Mouse (Mus musculus) bone marrow, adult 2 months (tissue): ENCODE results near the gene Hdgfl2. TPM values are rescaled to one million over a fixed set of nuclear protein-coding genes. Genes with fewer than 3 reads are reported as not detected.

Experiments
- H3K27ac ChIP-seq: fragments of 200-500 bp; 2 replicates; pipeline ENCODE4 v1.5.1; 2012; ENCODE audit warnings: low read depth, mild to moderate bottlenecking, control low read depth, inconsistent platforms, low read length; ENCODE audit not compliant: control insufficient read depth, poor library complexity, insufficient read depth
- H3K4me1 ChIP-seq: fragments of 200-500 bp; 2 replicates; pipeline ENCODE4 v1.6.1; 2011; ENCODE audit warnings: low read length; ENCODE audit not compliant: control insufficient read depth, insufficient read depth
- H3K4me3 ChIP-seq: fragments of 200-500 bp; replicated peaks from 2 replicates; pipeline ENCODE3; 2011; ENCODE audit warnings: mild to moderate bottlenecking, low read depth, low read length, control low read depth; ENCODE audit not compliant: control insufficient read depth
- CTCF ChIP-seq: fragments of 200-500 bp; IDR thresholded peaks from 2 replicates; pipeline ENCODE4 v1.5.1; 2011; ENCODE audit warnings: low read length, control low read depth; ENCODE audit not compliant: control insufficient read depth, insufficient read depth
- POLR2A ChIP-seq: fragments of 200-500 bp; IDR thresholded peaks from 2 replicates; pipeline ENCODE4 v1.6.1; 2011; ENCODE audit warnings: low read depth, mild to moderate bottlenecking, control low read depth, low read length, borderline replicate concordance; ENCODE audit not compliant: control insufficient read depth
- WGBS: fragments of 180-500 bp; shearing (Covaris S2); methylation state at CpG from one replicate; pipeline ENCODE4 v1.1.7; 2018; 5-methylcytosine and 5-hydroxymethylcytosine counted together
- polyA plus RNA-seq: library from polyadenylated mRNA; stranded (reverse); fragments of >200 nt; gene quantifications from 2 replicates; pipeline ENCODE4 v1.2.4, GENCODE M21; 2011; ENCODE audit warnings: low replicate concordance; ENCODE audit not compliant: missing spikeins, insufficient read depth, insufficient read length

The Hdgfl2 gene
- polyA plus RNA-seq, 1 experiment, result 145 TPM

DNA sequence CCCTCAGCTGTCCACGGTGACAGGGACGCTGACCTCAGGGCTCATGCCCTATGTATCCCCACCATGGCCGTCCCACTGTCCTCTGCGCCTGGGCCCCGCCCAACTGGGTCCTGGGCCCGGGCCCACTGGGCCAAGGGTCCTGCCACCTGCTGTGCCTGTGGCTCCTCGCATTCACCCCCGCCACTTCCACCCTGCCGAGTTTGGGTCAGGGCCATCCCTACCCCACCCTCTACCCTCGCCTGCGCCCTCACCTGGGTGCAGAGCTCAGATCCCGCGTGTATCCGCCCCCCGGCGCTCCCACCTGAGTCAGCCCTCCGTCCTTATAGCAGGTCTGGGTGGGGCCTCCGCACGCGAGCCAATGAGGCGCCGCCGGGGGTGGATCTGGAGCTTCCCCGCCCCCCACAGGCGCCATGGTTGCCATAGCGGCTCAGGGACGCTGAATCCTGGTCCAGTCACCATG is 37.8 kb downstream of the Hdgfl2 start, which contains the start of gene Plin5:
Gene Plin5 (minus strand): TSS at position 346 of the 460 bp plus-strand sequence.
- H3K27ac ChIP-seq, result no peak within 1 kb of the TSS
- no peak for TF ChIP-seq POLR2A
- no peak for TF ChIP-seq CTCF
- H3K4me3 ChIP-seq, result no peak within 1 kb of the TSS
- WGBS, result 4% methylated on average over 27 of the region's 27 CpGs
- H3K4me1 ChIP-seq, result peaks cover 1% of the 10 kb centered on the region; the same call in 1 of the 2 replicates

DNA sequence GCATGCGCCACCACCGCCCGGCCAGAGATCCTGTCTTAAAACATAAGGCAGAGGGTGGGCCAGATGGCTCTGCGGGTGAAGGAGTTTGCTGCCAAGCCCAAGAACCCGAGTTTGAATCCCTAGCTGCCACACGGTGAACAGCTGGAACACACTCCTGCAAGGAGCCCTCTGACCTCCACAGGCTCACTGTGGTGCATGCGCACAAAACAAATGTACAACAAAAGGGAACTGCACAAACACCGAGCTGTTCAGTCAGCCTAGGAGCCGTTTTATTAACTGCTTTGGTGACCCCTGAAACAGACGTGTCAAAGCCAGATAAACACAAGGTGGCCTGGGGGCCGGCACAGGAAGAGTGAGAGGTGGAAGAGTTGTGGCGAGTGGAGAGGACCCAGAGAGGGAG is 40.0 kb downstream of the Hdgfl2 start:
- peaks cover 1% of the 10 kb centered on the region; the same call in 1 of the 2 replicates for H3K4me1 ChIP-seq
- WGBS, result 32% methylated on average over 12 of the region's 12 CpGs
- peak overlapping the region; percentile 68 for H3K4me3 ChIP-seq
- no peak for TF ChIP-seq CTCF
- TF ChIP-seq POLR2A, result no peak
- H3K27ac ChIP-seq, result no peak overlapping the region

DNA sequence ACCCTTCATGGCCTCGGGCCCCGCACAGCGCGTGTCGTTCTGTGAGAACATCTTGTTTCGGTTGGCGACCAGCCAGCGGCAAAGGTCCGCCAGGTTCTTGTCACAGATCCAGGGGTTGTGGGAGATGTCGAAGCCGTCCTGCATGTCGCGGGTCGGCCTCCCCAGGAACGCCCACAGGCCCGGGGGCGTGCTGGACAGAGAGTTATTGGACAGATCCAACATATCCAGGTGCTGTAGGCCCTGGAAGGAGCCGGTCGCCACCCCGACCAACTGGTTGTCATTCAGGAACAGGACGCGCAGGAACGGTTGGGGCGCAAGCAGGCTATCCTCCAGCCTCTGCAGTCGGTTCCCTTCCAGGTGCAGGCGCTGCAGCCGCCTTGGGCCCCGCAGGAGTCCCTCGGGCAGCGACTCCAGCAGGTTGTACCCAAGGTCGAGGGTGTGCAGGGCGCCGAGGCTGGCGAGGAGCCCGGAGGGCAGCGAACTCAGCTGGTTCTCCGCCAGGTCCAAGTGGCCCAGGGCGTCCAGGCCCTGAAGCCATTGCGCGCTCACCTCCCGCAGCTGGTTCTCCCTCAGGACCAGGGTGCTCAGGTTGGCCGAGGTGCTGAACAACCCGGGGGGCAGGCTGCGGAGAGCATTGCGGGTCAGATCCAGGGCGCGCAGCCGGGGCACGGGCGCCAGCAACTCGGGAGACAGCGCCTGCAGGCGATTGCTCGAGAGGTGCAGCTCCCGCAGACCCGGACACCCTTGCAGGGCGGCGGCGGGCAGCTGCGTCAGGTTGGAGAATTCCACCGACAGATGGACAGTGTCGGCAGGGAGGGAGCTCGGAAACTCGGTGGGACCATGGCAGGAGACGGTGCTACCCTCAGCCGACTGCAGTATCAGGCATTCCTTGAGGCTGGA is 40.8 kb downstream of the Hdgfl2 start:
- peaks cover 1% of the 10 kb centered on the region; the same call in 1 of the 2 replicates for H3K4me1 ChIP-seq
- TF ChIP-seq CTCF, result no peak
- TF ChIP-seq POLR2A, result no peak; the same call in 1 of the 2 replicates
- peak overlapping the region; percentile 40 for H3K27ac ChIP-seq
- WGBS, result 4% methylated on average over 66 of the region's 66 CpGs
- peak overlapping the region; percentile 68 for H3K4me3 ChIP-seq

DNA sequence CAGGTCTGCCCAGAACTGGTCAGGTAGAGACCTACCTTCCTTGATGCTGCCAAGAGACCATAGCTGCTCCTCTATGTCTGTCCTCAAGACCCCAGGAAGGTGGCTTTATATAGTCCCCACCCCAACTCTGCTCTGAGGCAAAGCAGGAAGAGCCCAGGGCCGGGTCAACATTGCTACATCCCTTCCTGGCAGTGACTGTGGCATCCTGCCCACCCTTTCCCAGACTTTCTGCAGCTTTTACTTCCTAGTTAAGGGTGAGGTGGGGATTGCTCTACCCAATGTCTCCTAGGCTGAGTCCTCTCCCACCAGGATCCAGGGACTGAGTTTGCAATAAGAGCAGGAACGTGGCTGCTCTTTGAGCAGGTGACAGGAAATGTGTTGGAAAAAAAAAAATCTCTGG is 42.4 kb downstream of the Hdgfl2 start, which contains the start of gene Lrg1:
Gene Lrg1 (minus strand): TSS at position 176 of the 400 bp plus-strand sequence.
- Histone ChIP-seq H3K4me1 (peaks cover 1% of the 10 kb centered on the region; the same call in 1 of the 2 replicates), H3K27ac (peak within 1 kb of the TSS; percentile 68), H3K4me3 (peak within 1 kb of the TSS; percentile 74)
- TF ChIP-seq POLR2A (no peak), CTCF (no peak)
- WGBS, result 30% methylated on average over 2 of the region's 2 CpGs

- TF ChIP-seq CTCF (no peak), POLR2A (no peak)
- H3K27ac ChIP-seq, result no peak overlapping the region
- no peak overlapping the region for H3K4me3 ChIP-seq
- WGBS, result 89% methylated on average over 12 of the region's 12 CpGs
- peaks cover 1% of the 10 kb centered on the region; the same call in 1 of the 2 replicates for H3K4me1 ChIP-seq
Observed at GRCm38 (mm10) chr17:56123161-56123560, 43.7 kb downstream of the Hdgfl2 start.

- no peak overlapping the region for H3K4me3 ChIP-seq
- TF ChIP-seq POLR2A (no peak), CTCF (no peak)
- H3K27ac ChIP-seq, result peak overlapping the region; percentile 23; the same call in 1 of the 2 replicates
- H3K4me1 ChIP-seq, result peaks cover 4% of the 10 kb centered on the region
- WGBS, result 74% methylated on average over 59 of the region's 59 CpGs
Observed at GRCm38 (mm10) chr17:56123681-56124340, 44.4 kb downstream of the Hdgfl2 start.

- H3K4me1 ChIP-seq, result peaks cover 4% of the 10 kb centered on the region
- H3K27ac ChIP-seq, result peak overlapping the region; percentile 23; the same call in 1 of the 2 replicates
- 56% methylated on average over 57 of the region's 59 CpGs for WGBS
- TF ChIP-seq POLR2A, result no peak
- TF ChIP-seq CTCF, result peak; percentile 77
- peak overlapping the region; percentile 39 for H3K4me3 ChIP-seq
Observed at GRCm38 (mm10) chr17:56124377-56125275, 45.2 kb downstream of the Hdgfl2 start.
